Mouse (Mus musculus): ENCODE measurements around the gene Mgat4a. TPM values are rescaled to one million over a fixed set of nuclear protein-coding genes. Genes with fewer than 3 reads are reported as not detected.

Mgat4a gene
- total and polyA plus RNA-seq, 3 experiments: 22.3 to 23.2 (median 22.9) TPM

DNA sequence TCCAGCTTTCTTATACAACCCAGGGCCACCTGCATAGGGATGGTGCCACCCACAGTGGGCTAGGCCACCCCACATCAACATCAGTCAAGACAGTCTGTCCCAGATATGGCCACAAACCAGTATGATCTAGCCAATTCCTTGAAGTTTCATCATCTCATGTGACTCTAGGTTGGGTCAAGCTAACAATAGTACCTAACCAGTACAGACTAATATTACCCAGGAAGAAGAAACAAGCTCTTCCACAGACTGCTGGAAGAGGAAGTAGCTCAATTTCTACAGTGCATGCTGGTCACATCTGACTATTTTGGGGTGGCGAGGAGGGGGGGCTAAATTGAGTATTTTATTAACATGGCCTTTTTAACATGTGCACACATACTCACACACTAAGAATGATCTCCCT, 54.4 kb downstream of the Mgat4a start:
- H3K36me3 ChIP-seq (replicated peaks in 1 of 2; ENCODE audit: control insufficient read depth in 1 of 2, insufficient read depth in 1 of 2, low read length in 1 of 2): peaks cover 16 to 48% of the 10 kb centered on the region in 2 experiments
- no peak overlapping the region for H3K4me3 ChIP-seq (replicated peaks in 1 of 3; ENCODE audit: low read depth in 2 of 3, low read length in 2 of 3, poor library complexity in 1 of 3)
- no peak overlapping the region for H3K4me2 ChIP-seq (ENCODE audit: insufficient read depth, low read depth, poor library complexity, severe bottlenecking)
- H3K27ac ChIP-seq (ENCODE audit: insufficient read depth, low read depth): peak overlapping the region; percentile 12
- peaks cover 6% of the 10 kb centered on the region for H3K9me3 ChIP-seq (replicated peaks; ENCODE audit: low read length)
- no peak overlapping the region for H3K9ac ChIP-seq (ENCODE audit: insufficient read depth, low read depth)
- in situ Hi-C loops (cut with MboI; ENCODE audit: low pct_ligation_motif_present, low pct_unique_long_range_greater_than_20kb, low sequenced_read_pairs): no loop called here
- no peaks in the 10 kb centered on the region for H3K79me2 ChIP-seq (replicated peaks; ENCODE audit: control insufficient read depth, extremely low read depth, insufficient read depth, poor library complexity, severe bottlenecking)
- DNase-seq (ENCODE audit: extremely low read depth): no peak
- dilution Hi-C loops (cut with MboI; ENCODE audit: extremely low pct_ligation_motif_present, extremely low pct_unique_long_range_greater_than_20kb, low sequenced_read_pairs): no loop called here
- peaks cover 23 to 55% of the 10 kb centered on the region in 2 experiments for H3K4me1 ChIP-seq (ENCODE audit: control insufficient read depth in 1 of 2, insufficient read depth in 2 of 2)
- TF ChIP-seq UBTF (IDR thresholded peaks at IDR 0.05; ENCODE audit: low read depth, low read length): no peak
- no peak for TF ChIP-seq MXI1 (IDR thresholded peaks at IDR 0.05; ENCODE audit: low read depth, low read length)
- TF ChIP-seq MYC (IDR thresholded peaks at IDR 0.05; ENCODE audit: low read depth, low read length): no peak
- TF ChIP-seq HCFC1 (IDR thresholded peaks at IDR 0.05; ENCODE audit: low read depth, low read length): no peak
- TF ChIP-seq ETS1 (conservative IDR thresholded peaks at IDR 0.05; ENCODE audit: low read depth, low read length): no peak
- no peak for TF ChIP-seq TCF12 (IDR thresholded peaks at IDR 0.05; ENCODE audit: low read depth, low read length)
- no peak for TF ChIP-seq RCOR1 (conservative IDR thresholded peaks at IDR 0.05; ENCODE audit: low read depth, low read length)
- TF ChIP-seq MAX (IDR thresholded peaks at IDR 0.05; ENCODE audit: low read length): no peak
- no peak for TF ChIP-seq KAT2A (IDR thresholded peaks at IDR 0.05; ENCODE audit: insufficient replicate concordance, low read length)
- no peak for TF ChIP-seq POLR2AphosphoS2 (IDR thresholded peaks at IDR 0.05; ENCODE audit: low read depth, low read length)
- no peak for TF ChIP-seq USF1 (IDR thresholded peaks at IDR 0.05; ENCODE audit: low read depth, low read length)
- TF ChIP-seq ZMIZ1 (IDR thresholded peaks at IDR 0.05; ENCODE audit: low read depth, low read length): no peak
- no peak for TF ChIP-seq GABPA (IDR thresholded peaks at IDR 0.05; ENCODE audit: insufficient replicate concordance, low read depth, low read length)
- TF ChIP-seq ELF1 (IDR thresholded peaks at IDR 0.05; ENCODE audit: low read depth, low read length): no peak
- no peak for TF ChIP-seq EP300 (IDR thresholded peaks at IDR 0.05; ENCODE audit: low read length)
- H3K27me3 ChIP-seq (replicated peaks): no peaks in the 10 kb centered on the region

DNA sequence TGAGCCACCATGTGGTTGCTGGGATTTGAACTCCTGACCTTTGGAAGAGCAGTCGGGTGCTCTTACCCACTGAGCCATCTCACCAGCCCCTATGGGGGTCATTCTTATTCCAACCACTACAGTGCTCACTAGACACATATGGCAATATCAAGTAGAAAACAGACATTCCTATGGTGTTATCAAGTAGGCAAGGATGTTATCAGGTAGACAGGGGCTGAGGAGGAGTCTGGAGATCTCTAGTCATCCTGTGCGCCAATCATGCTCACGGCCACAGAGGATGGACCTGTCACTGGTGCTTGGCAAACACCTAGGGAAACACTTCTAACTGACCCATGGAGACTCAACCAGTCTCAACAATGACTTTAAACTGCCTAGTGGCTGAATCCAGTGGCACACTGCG, 56.2 kb downstream of the Mgat4a start:
- H3K36me3 ChIP-seq (replicated peaks in 1 of 2; ENCODE audit: control insufficient read depth in 1 of 2, insufficient read depth in 1 of 2, low read length in 1 of 2): peaks cover 18 to 56% of the 10 kb centered on the region in 2 experiments
- no peaks in the 10 kb centered on the region for H3K79me2 ChIP-seq (replicated peaks; ENCODE audit: control insufficient read depth, extremely low read depth, insufficient read depth, poor library complexity, severe bottlenecking)
- H3K27ac ChIP-seq (ENCODE audit: insufficient read depth, low read depth): no peak overlapping the region
- H3K27me3 ChIP-seq (replicated peaks): no peaks in the 10 kb centered on the region
- no peak for DNase-seq (ENCODE audit: extremely low read depth)
- H3K4me1 ChIP-seq (ENCODE audit: control insufficient read depth in 1 of 2, insufficient read depth in 2 of 2): peaks cover 23 to 55% of the 10 kb centered on the region in 2 experiments
- in situ Hi-C loops (cut with MboI; ENCODE audit: low pct_ligation_motif_present, low pct_unique_long_range_greater_than_20kb, low sequenced_read_pairs) (no loop called here), dilution Hi-C loops (cut with MboI; ENCODE audit: extremely low pct_ligation_motif_present, extremely low pct_unique_long_range_greater_than_20kb, low sequenced_read_pairs) (no loop called here)
- H3K9ac ChIP-seq (ENCODE audit: insufficient read depth, low read depth): no peak overlapping the region
- TF ChIP-seq IRF4 (IDR thresholded peaks at IDR 0.05; ENCODE audit: low read depth, low read length) (no peak), ZNF384 (IDR thresholded peaks at IDR 0.05; ENCODE audit: low read depth, low read length) (no peak), ZC3H11A (IDR thresholded peaks at IDR 0.05; ENCODE audit: low read depth, low read length) (no peak), MXI1 (IDR thresholded peaks at IDR 0.05; ENCODE audit: low read depth, low read length) (no peak), RCOR1 (conservative IDR thresholded peaks at IDR 0.05; ENCODE audit: low read depth, low read length) (no peak), MAZ (IDR thresholded peaks at IDR 0.05; ENCODE audit: low read depth, low read length) (no peak), ZMIZ1 (IDR thresholded peaks at IDR 0.05; ENCODE audit: low read depth, low read length) (no peak), CHD1 (IDR thresholded peaks at IDR 0.05; ENCODE audit: low read depth, low read length) (no peak), BHLHE40 (IDR thresholded peaks at IDR 0.05; ENCODE audit: low read depth, low read length) (no peak)
- H3K4me2 ChIP-seq (ENCODE audit: insufficient read depth, low read depth, poor library complexity, severe bottlenecking): no peak overlapping the region
- H3K4me3 ChIP-seq (replicated peaks in 1 of 3; ENCODE audit: low read depth in 2 of 3, low read length in 2 of 3, poor library complexity in 1 of 3): no peak overlapping the region
- H3K9me3 ChIP-seq (replicated peaks; ENCODE audit: low read length): peaks cover 6% of the 10 kb centered on the region
